Mouse (Mus musculus): Measurements from ENCODE around the gene Rps17. TPM values are rescaled to one million over a fixed set of nuclear protein-coding genes. Genes with fewer than 3 reads are reported as not detected.
A peak's percentile ranks its signal among the peaks of the same experiment; 100 is the strongest.

The Rps17 gene
- polyA plus RNA-seq (2015; fragmentation: Nextera tagmentation; extraction: Ambion mirVana): 1,077 and 1,280 TPM in 2 replicates

DNA sequence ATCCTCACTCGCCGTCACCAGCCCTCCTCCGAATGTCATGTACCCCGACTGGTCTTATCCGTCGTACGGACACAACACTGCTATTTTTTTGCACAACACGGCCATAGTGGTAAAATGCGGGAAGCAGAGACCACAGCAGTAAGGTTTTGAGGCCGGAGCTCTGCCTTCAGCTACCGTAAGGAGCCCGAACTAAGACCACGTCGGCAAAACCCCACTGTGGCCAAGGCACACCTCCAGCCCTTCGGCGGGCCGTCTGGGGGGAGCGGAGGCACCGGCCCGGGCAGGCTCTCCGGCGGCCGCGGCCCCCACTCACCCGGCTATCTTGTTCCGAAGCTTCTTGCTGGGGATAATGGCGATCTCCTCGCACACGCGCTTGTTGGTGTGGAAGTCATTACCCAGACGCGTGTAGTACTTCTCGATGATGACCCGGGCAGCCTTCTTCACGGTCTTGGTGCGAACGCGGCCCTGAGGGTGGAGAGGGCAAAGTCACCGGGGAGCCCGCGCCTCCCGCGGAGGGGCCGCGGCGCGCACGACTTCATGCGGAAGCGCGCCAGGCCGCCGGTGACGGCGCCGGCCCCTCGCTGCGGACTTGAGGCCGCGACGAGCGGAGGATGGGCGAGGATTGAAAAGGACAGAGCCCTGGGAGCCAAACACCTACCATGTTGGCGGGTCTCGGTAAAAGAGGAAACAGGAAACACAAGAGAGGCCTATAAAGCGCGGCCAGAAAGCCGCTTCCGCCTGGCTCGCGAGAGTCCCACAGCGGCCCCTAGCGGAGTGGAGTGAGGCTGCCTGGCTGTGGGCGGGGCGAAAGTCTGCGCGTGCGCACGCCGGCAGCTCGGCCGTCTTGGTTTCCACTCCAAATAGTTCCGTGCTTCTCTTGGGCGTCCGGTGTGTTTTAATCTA, at the start of gene Rps17:
Rps17 (minus strand) TSS at position 711 of the 903 bp plus-strand sequence.
- WGBS: under 1% methylated on average over 85 of the region's 85 CpGs
- Histone ChIP-seq H3K27ac (peak within 1 kb of the TSS; percentile 93), H3K9ac (peak within 1 kb of the TSS; percentile 91), H3K4me3 (peak within 1 kb of the TSS; percentile 88), H3K36me3 (peaks cover 36% of the 10 kb centered on the region), H3K9me3 (no peaks in the 10 kb centered on the region), H3K4me1 (peaks cover 24% of the 10 kb centered on the region), H3K27me3 (no peaks in the 10 kb centered on the region), H3K4me2 (peak within 1 kb of the TSS; percentile 74)
- peak; percentile 81 for ATAC-seq (ENCODE audit: insufficient number of reproducible peaks, low FRiP score, low TSS enrichment, low read depth)

- Histone ChIP-seq H3K4me3 (no peak overlapping the region), H3K36me3 (no peaks in the 10 kb centered on the region)
- 75% methylated on average over 1 of the region's 1 CpGs for WGBS
Observed at GRCm38 (mm10) chr7:81379363-81379762, 34.3 kb upstream of the Rps17 start.

DNA sequence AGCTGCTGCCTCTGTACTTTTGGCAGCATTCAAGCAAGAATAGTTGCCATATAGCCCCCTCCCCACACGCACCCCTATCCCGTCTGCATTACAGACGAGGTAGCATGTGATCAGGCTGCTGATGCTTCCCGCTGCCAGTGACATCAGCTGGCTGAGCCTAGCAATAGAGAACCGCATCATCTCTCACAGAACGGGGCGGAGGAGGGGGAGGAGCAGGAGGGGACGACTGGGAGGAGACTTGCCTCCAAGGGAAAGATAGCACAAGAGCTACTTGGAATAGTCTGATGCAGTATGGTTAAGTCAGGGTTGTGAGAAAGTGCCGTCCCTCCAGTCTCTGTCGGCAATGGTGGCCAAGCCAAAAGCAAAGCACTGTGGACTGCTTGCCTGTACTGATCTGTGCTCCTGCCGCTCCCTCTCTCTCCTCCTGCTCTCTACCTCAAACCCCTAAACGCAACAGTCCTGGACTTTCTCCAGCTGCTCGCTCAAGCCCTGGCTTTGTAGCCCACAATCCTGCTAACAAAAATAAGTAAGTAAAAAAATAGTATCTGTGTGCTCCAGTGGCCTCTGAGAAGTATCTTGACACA, 27.4 kb upstream of the Rps17 start:
- no peak overlapping the region; the same call in 1 of the 2 replicates for H3K9ac ChIP-seq
- peak overlapping the region; percentile 9; the same call in 1 of the 2 replicates for H3K4me3 ChIP-seq
- no peaks in the 10 kb centered on the region for H3K9me3 ChIP-seq
- peak overlapping the region; percentile 30 for H3K4me2 ChIP-seq
- no peaks in the 10 kb centered on the region for H3K36me3 ChIP-seq
- peaks cover 6% of the 10 kb centered on the region; the same call in 1 of the 2 replicates for H3K27me3 ChIP-seq
- WGBS: 6% methylated on average over 13 of the region's 13 CpGs
- 0 out of 2 replicates have a peak, but pooled peaks have one; percentile 44 for ATAC-seq (ENCODE audit: insufficient number of reproducible peaks, low FRiP score, low TSS enrichment, low read depth)
- peaks cover 7% of the 10 kb centered on the region for H3K4me1 ChIP-seq
- H3K27ac ChIP-seq: no peak overlapping the region

More at GRCm38 (mm10) chr7:81379363-81379762, 34.3 kb upstream of the Rps17 start:
- H3K4me2 ChIP-seq: no peak overlapping the region
- H3K27me3 ChIP-seq: no peaks in the 10 kb centered on the region
- no peak for ATAC-seq (ENCODE audit: insufficient number of reproducible peaks, low FRiP score, low TSS enrichment, low read depth)
- no peak overlapping the region for H3K9ac ChIP-seq
- no peak overlapping the region for H3K27ac ChIP-seq
- H3K9me3 ChIP-seq: no peaks in the 10 kb centered on the region
- H3K4me1 ChIP-seq: no peaks in the 10 kb centered on the region

- no peaks in the 10 kb centered on the region for H3K9me3 ChIP-seq
- peaks cover 7% of the 10 kb centered on the region for H3K4me1 ChIP-seq
- no peak overlapping the region for H3K4me3 ChIP-seq
- H3K27ac ChIP-seq: no peak overlapping the region
- ATAC-seq (ENCODE audit: insufficient number of reproducible peaks, low FRiP score, low TSS enrichment, low read depth): no peak
- peaks cover 6% of the 10 kb centered on the region; the same call in 1 of the 2 replicates for H3K27me3 ChIP-seq
- WGBS: 23% methylated on average over 5 of the region's 5 CpGs
- no peak overlapping the region for H3K9ac ChIP-seq
- H3K4me2 ChIP-seq: peak overlapping the region; percentile 30; the same call in 1 of the 2 replicates
- H3K36me3 ChIP-seq: no peaks in the 10 kb centered on the region
Observed at GRCm38 (mm10) chr7:81371811-81372210, 26.8 kb upstream of the Rps17 start.

DNA sequence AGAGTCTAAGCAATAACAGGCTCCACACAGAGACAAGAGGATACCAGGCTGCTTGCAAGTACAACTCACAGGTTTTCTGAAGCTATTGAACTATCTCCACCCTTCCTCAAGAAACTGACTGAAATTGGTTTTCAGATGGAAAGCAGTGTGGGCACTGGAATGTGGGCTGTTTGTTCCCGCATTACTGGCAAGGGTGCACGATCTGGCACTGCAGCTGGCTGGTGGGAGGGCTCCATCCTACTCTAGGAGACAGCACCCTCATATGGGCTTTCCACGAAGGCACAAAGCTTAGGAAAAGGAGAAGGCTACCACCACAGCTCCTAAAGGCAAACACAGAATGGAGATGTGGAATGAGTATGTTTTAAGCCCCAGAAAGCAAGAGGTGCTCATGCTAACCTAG, 24.7 kb upstream of the Rps17 start:
- Histone ChIP-seq H3K27ac (no peak overlapping the region), H3K4me2 (no peak overlapping the region), H3K4me3 (no peak overlapping the region), H3K9me3 (no peaks in the 10 kb centered on the region), H3K36me3 (no peaks in the 10 kb centered on the region), H3K9ac (no peak overlapping the region), H3K4me1 (peaks cover 7% of the 10 kb centered on the region), H3K27me3 (peaks cover 6% of the 10 kb centered on the region; the same call in 1 of the 2 replicates)
- ATAC-seq (ENCODE audit: insufficient number of reproducible peaks, low FRiP score, low TSS enrichment, low read depth): no peak
- WGBS: 59% methylated on average over 3 of the region's 3 CpGs

DNA sequence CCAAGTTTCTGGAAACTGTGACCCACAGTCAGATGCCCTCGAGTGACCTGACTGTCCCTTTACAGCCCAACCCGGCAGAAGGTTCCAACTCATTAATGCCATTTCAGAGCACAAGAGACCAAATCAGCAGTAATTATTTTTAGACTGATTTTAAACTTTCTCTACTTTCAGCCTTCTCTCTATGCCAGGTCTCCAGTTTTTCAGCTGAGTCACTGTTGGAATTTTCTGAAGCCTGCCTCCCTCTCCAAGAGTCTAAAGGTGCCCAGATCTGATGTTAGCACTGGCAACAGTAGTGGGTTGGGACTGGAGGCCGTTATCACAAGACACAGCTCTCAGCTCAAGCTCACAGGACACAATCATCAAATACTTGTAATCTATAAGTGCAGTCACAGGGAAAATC, 22.9 kb upstream of the Rps17 start:
- no peak for ATAC-seq (ENCODE audit: insufficient number of reproducible peaks, low FRiP score, low TSS enrichment, low read depth)
- no peaks in the 10 kb centered on the region for H3K36me3 ChIP-seq
- H3K27me3 ChIP-seq: peaks cover 6% of the 10 kb centered on the region; the same call in 1 of the 2 replicates
- H3K4me3 ChIP-seq: no peak overlapping the region
- H3K4me2 ChIP-seq: no peak overlapping the region
- no peaks in the 10 kb centered on the region for H3K9me3 ChIP-seq
- WGBS: 55% methylated on average over 3 of the region's 3 CpGs
- H3K27ac ChIP-seq: no peak overlapping the region
- H3K9ac ChIP-seq: no peak overlapping the region
- H3K4me1 ChIP-seq: peaks cover 7% of the 10 kb centered on the region

GRCm38 (mm10) chr7:81356975-81357374, 11.9 kb upstream of the Rps17 start:
- no peak for ATAC-seq (ENCODE audit: insufficient number of reproducible peaks, low FRiP score, low TSS enrichment, low read depth)
- WGBS: 75% methylated on average over 7 of the region's 7 CpGs
- no peak overlapping the region for H3K9ac ChIP-seq
- no peaks in the 10 kb centered on the region for H3K36me3 ChIP-seq
- H3K4me2 ChIP-seq: no peak overlapping the region
- H3K4me1 ChIP-seq: no peaks in the 10 kb centered on the region
- no peak overlapping the region for H3K27ac ChIP-seq
- no peaks in the 10 kb centered on the region for H3K9me3 ChIP-seq
- 0 out of 2 replicates have a peak, but pooled peaks cover 2% of the 10 kb centered on the region for H3K27me3 ChIP-seq
- H3K4me3 ChIP-seq: no peak overlapping the region

- Histone ChIP-seq H3K4me3 (no peak overlapping the region), H3K27ac (no peak overlapping the region), H3K36me3 (no peaks in the 10 kb centered on the region), H3K4me1 (no peaks in the 10 kb centered on the region), H3K9me3 (no peaks in the 10 kb centered on the region), H3K9ac (no peak overlapping the region), H3K27me3 (0 out of 2 replicates have a peak, but pooled peaks cover 2% of the 10 kb centered on the region), H3K4me2 (no peak overlapping the region)
- no peak for ATAC-seq (ENCODE audit: insufficient number of reproducible peaks, low FRiP score, low TSS enrichment, low read depth)
- WGBS: 86% methylated on average over 1 of the region's 1 CpGs
Observed at GRCm38 (mm10) chr7:81356360-81356759, 11.3 kb upstream of the Rps17 start.

- no peaks in the 10 kb centered on the region for H3K9me3 ChIP-seq
- no peaks in the 10 kb centered on the region for H3K4me1 ChIP-seq
- H3K4me3 ChIP-seq: no peak overlapping the region
- no peaks in the 10 kb centered on the region for H3K36me3 ChIP-seq
- 33% methylated on average over 7 of the region's 7 CpGs for WGBS
- H3K27ac ChIP-seq: no peak overlapping the region
- H3K9ac ChIP-seq: no peak overlapping the region
- no peak overlapping the region for H3K4me2 ChIP-seq
- no peak for ATAC-seq (ENCODE audit: insufficient number of reproducible peaks, low FRiP score, low TSS enrichment, low read depth)
- 0 out of 2 replicates have a peak, but pooled peaks cover 2% of the 10 kb centered on the region for H3K27me3 ChIP-seq
Observed at GRCm38 (mm10) chr7:81355746-81356145, 10.7 kb upstream of the Rps17 start.

GRCm38 (mm10) chr7:81351826-81352225, 6.8 kb upstream of the Rps17 start:
- no peak for ATAC-seq (ENCODE audit: insufficient number of reproducible peaks, low FRiP score, low TSS enrichment, low read depth)
- H3K9me3 ChIP-seq: no peaks in the 10 kb centered on the region
- no peak overlapping the region for H3K9ac ChIP-seq
- H3K27me3 ChIP-seq: no peaks in the 10 kb centered on the region
- H3K27ac ChIP-seq: no peak overlapping the region
- H3K4me1 ChIP-seq: no peaks in the 10 kb centered on the region
- no peak overlapping the region for H3K4me3 ChIP-seq
- 76% methylated on average over 4 of the region's 4 CpGs for WGBS
- no peak overlapping the region for H3K4me2 ChIP-seq
- no peaks in the 10 kb centered on the region for H3K36me3 ChIP-seq

DNA sequence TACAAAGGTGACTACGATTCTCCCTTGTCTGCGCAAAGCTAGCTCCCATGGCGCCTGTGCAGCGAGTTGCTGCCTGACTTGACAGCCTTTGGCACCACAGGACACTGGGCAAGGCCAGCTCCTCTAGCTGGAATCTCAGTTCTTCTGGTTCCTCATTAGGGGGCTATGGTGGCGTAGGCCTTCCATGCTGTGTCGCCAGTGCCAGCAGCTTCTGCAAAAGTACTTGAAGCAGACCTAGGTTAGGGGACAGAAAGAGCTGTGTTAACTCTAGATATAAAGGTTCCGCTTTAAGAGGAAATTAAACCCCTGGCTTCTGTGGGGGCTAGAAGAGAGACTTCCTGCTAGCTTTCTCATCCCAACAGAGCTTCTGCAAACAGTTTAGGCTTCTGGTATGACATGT, 3.2 kb upstream of the Rps17 start:
- Histone ChIP-seq H3K9ac (no peak overlapping the region), H3K27me3 (no peaks in the 10 kb centered on the region), H3K36me3 (peaks cover 2% of the 10 kb centered on the region), H3K4me3 (no peak overlapping the region), H3K27ac (no peak overlapping the region), H3K9me3 (no peaks in the 10 kb centered on the region), H3K4me2 (no peak overlapping the region), H3K4me1 (peaks cover 12% of the 10 kb centered on the region)
- WGBS: 67% methylated on average over 7 of the region's 7 CpGs
- ATAC-seq (ENCODE audit: insufficient number of reproducible peaks, low FRiP score, low TSS enrichment, low read depth): no peak
